Mouse (Mus musculus): Measurements from ENCODE around the gene Ppp2r2c. TPM values are rescaled to one million over a fixed set of nuclear protein-coding genes. Genes with fewer than 3 reads are reported as not detected.
A peak's percentile ranks its signal among the peaks of the same experiment; 100 is the strongest.

The Ppp2r2c gene
- polyA plus RNA-seq, 1 experiment from 2014 or later = 38.3 TPM

GRCm38 (mm10) chr5:36952311-36952710 lies 84.0 kb downstream of the Ppp2r2c start:
- Histone ChIP-seq H3K27ac (replicated peaks; ENCODE audit: low read depth, low read length) (no peak overlapping the region), H3K27me3 (ENCODE audit: control insufficient read depth, insufficient read depth, low read length) (no peaks in the 10 kb centered on the region), H3K4me2 (ENCODE audit: low read length) (no peak overlapping the region), H3K4me1 (ENCODE audit: control insufficient read depth, insufficient read depth, low read length) (no peaks in the 10 kb centered on the region), H3K9ac (replicated peaks; ENCODE audit: low read length) (no peak overlapping the region), H3K4me3 (replicated peaks; ENCODE audit: low read depth, low read length) (no peak overlapping the region), H3K9me3 (ENCODE audit: control insufficient read depth, low read length) (no peaks in the 10 kb centered on the region), H3K36me3 (ENCODE audit: control insufficient read depth, insufficient read depth, low read length) (no peaks in the 10 kb centered on the region)
- no peak for ATAC-seq (ENCODE audit: low FRiP score, low TSS enrichment)
- 93% methylated on average over 15 of the region's 15 CpGs for WGBS
- DNase-seq = no peak

GRCm38 (mm10) chr5:36955366-36955765 lies 87.1 kb downstream of the Ppp2r2c start:
- Histone ChIP-seq H3K9ac (replicated peaks; ENCODE audit: low read length) (no peak overlapping the region), H3K36me3 (ENCODE audit: control insufficient read depth, insufficient read depth, low read length) (no peaks in the 10 kb centered on the region), H3K27me3 (ENCODE audit: control insufficient read depth, insufficient read depth, low read length) (no peaks in the 10 kb centered on the region), H3K4me3 (replicated peaks; ENCODE audit: low read depth, low read length) (no peak overlapping the region), H3K4me2 (ENCODE audit: low read length) (no peak overlapping the region), H3K4me1 (ENCODE audit: control insufficient read depth, insufficient read depth, low read length) (peaks cover under 1% of the 10 kb centered on the region; the same call in 1 of the 2 replicates), H3K9me3 (ENCODE audit: control insufficient read depth, low read length) (no peaks in the 10 kb centered on the region), H3K27ac (replicated peaks; ENCODE audit: low read depth, low read length) (no peak overlapping the region)
- no peak for ATAC-seq (ENCODE audit: low FRiP score, low TSS enrichment)
- peak; percentile 56 for DNase-seq
- 30% methylated on average over 4 of the region's 4 CpGs for WGBS

GRCm38 (mm10) chr5:36958837-36959236 lies 90.5 kb downstream of the Ppp2r2c start:
- peaks cover 12% of the 10 kb centered on the region for H3K4me1 ChIP-seq (ENCODE audit: control insufficient read depth, insufficient read depth, low read length)
- no peak overlapping the region for H3K4me3 ChIP-seq (replicated peaks; ENCODE audit: low read depth, low read length)
- H3K4me2 ChIP-seq (ENCODE audit: low read length) = no peak overlapping the region
- DNase-seq = peak; percentile 79
- H3K27me3 ChIP-seq (ENCODE audit: control insufficient read depth, insufficient read depth, low read length) = no peaks in the 10 kb centered on the region
- 29% methylated on average over 5 of the region's 5 CpGs for WGBS
- no peaks in the 10 kb centered on the region for H3K9me3 ChIP-seq (ENCODE audit: control insufficient read depth, low read length)
- no peaks in the 10 kb centered on the region for H3K36me3 ChIP-seq (ENCODE audit: control insufficient read depth, insufficient read depth, low read length)
- ATAC-seq (ENCODE audit: low FRiP score, low TSS enrichment) = 0 out of 2 replicates have a peak, but pooled peaks have one; percentile 26
- no peak overlapping the region for H3K9ac ChIP-seq (replicated peaks; ENCODE audit: low read length)
- H3K27ac ChIP-seq (replicated peaks; ENCODE audit: low read depth, low read length) = no peak overlapping the region

GRCm38 (mm10) chr5:36960501-36960900 lies 92.2 kb downstream of the Ppp2r2c start:
- Histone ChIP-seq H3K4me3 (replicated peaks; ENCODE audit: low read depth, low read length) (no peak overlapping the region), H3K4me1 (ENCODE audit: control insufficient read depth, insufficient read depth, low read length) (peaks cover 12% of the 10 kb centered on the region), H3K9ac (replicated peaks; ENCODE audit: low read length) (no peak overlapping the region), H3K4me2 (ENCODE audit: low read length) (no peak overlapping the region), H3K27me3 (ENCODE audit: control insufficient read depth, insufficient read depth, low read length) (no peaks in the 10 kb centered on the region), H3K27ac (replicated peaks; ENCODE audit: low read depth, low read length) (peak overlapping the region; percentile 60), H3K9me3 (ENCODE audit: control insufficient read depth, low read length) (no peaks in the 10 kb centered on the region), H3K36me3 (ENCODE audit: control insufficient read depth, insufficient read depth, low read length) (no peaks in the 10 kb centered on the region)
- peak; percentile 53; the same call in 1 of the 2 replicates for ATAC-seq (ENCODE audit: low FRiP score, low TSS enrichment)
- 2% methylated on average over 5 of the region's 5 CpGs for WGBS
- peak; percentile 87 for DNase-seq

GRCm38 (mm10) chr5:36971587-36971986 lies 103.3 kb downstream of the Ppp2r2c start:
- Histone ChIP-seq H3K36me3 (ENCODE audit: control insufficient read depth, insufficient read depth, low read length) (peaks cover 22% of the 10 kb centered on the region), H3K4me1 (ENCODE audit: control insufficient read depth, insufficient read depth, low read length) (no peaks in the 10 kb centered on the region), H3K4me2 (ENCODE audit: low read length) (no peak overlapping the region), H3K27ac (replicated peaks; ENCODE audit: low read depth, low read length) (no peak overlapping the region), H3K4me3 (replicated peaks; ENCODE audit: low read depth, low read length) (no peak overlapping the region), H3K9ac (replicated peaks; ENCODE audit: low read length) (no peak overlapping the region), H3K9me3 (ENCODE audit: control insufficient read depth, low read length) (no peaks in the 10 kb centered on the region), H3K27me3 (ENCODE audit: control insufficient read depth, insufficient read depth, low read length) (no peaks in the 10 kb centered on the region)
- 91% methylated on average over 8 of the region's 8 CpGs for WGBS
- DNase-seq = no peak
- no peak for ATAC-seq (ENCODE audit: low FRiP score, low TSS enrichment)

- H3K4me1 ChIP-seq (ENCODE audit: control insufficient read depth, insufficient read depth, low read length) = no peaks in the 10 kb centered on the region
- no peaks in the 10 kb centered on the region for H3K27me3 ChIP-seq (ENCODE audit: control insufficient read depth, insufficient read depth, low read length)
- no peak overlapping the region for H3K4me3 ChIP-seq (replicated peaks; ENCODE audit: low read depth, low read length)
- H3K4me2 ChIP-seq (ENCODE audit: low read length) = no peak overlapping the region
- no peak for ATAC-seq (ENCODE audit: low FRiP score, low TSS enrichment)
- H3K36me3 ChIP-seq (ENCODE audit: control insufficient read depth, insufficient read depth, low read length) = peaks cover 8% of the 10 kb centered on the region
- no peak overlapping the region for H3K9ac ChIP-seq (replicated peaks; ENCODE audit: low read length)
- no peak overlapping the region for H3K27ac ChIP-seq (replicated peaks; ENCODE audit: low read depth, low read length)
- no peaks in the 10 kb centered on the region for H3K9me3 ChIP-seq (ENCODE audit: control insufficient read depth, low read length)
- 67% methylated on average over 13 of the region's 13 CpGs for WGBS
- DNase-seq = no peak
Observed at GRCm38 (mm10) chr5:36975336-36975735, 107.0 kb downstream of the Ppp2r2c start.

- H3K9me3 ChIP-seq (ENCODE audit: control insufficient read depth, low read length) = no peaks in the 10 kb centered on the region
- H3K36me3 ChIP-seq (ENCODE audit: control insufficient read depth, insufficient read depth, low read length) = no peaks in the 10 kb centered on the region
- 56% methylated on average over 9 of the region's 9 CpGs for WGBS
- H3K27me3 ChIP-seq (ENCODE audit: control insufficient read depth, insufficient read depth, low read length) = no peaks in the 10 kb centered on the region
- H3K4me1 ChIP-seq (ENCODE audit: control insufficient read depth, insufficient read depth, low read length) = no peaks in the 10 kb centered on the region
- H3K4me3 ChIP-seq (replicated peaks; ENCODE audit: low read depth, low read length) = no peak overlapping the region
- H3K27ac ChIP-seq (replicated peaks; ENCODE audit: low read depth, low read length) = no peak overlapping the region
- no peak for ATAC-seq (ENCODE audit: low FRiP score, low TSS enrichment)
- no peak for DNase-seq
- H3K4me2 ChIP-seq (ENCODE audit: low read length) = no peak overlapping the region
- no peak overlapping the region for H3K9ac ChIP-seq (replicated peaks; ENCODE audit: low read length)
Observed at GRCm38 (mm10) chr5:36977809-36978208, 109.5 kb downstream of the Ppp2r2c start.

- DNase-seq (no peak), ATAC-seq (ENCODE audit: low FRiP score, low TSS enrichment) (no peak)
- H3K4me3 ChIP-seq (replicated peaks; ENCODE audit: low read depth, low read length) = no peak overlapping the region
- no peak overlapping the region for H3K9ac ChIP-seq (replicated peaks; ENCODE audit: low read length)
- no peaks in the 10 kb centered on the region for H3K4me1 ChIP-seq (ENCODE audit: control insufficient read depth, insufficient read depth, low read length)
- no peak overlapping the region for H3K27ac ChIP-seq (replicated peaks; ENCODE audit: low read depth, low read length)
- no peak overlapping the region for H3K4me2 ChIP-seq (ENCODE audit: low read length)
- H3K9me3 ChIP-seq (ENCODE audit: control insufficient read depth, low read length) = no peaks in the 10 kb centered on the region
- H3K27me3 ChIP-seq (ENCODE audit: control insufficient read depth, insufficient read depth, low read length) = no peaks in the 10 kb centered on the region
- WGBS = 83% methylated on average over 8 of the region's 8 CpGs
- H3K36me3 ChIP-seq (ENCODE audit: control insufficient read depth, insufficient read depth, low read length) = no peaks in the 10 kb centered on the region
Observed at GRCm38 (mm10) chr5:36979001-36979400, 110.7 kb downstream of the Ppp2r2c start.

- Histone ChIP-seq H3K4me1 (ENCODE audit: control insufficient read depth, insufficient read depth, low read length) (no peaks in the 10 kb centered on the region), H3K27ac (replicated peaks; ENCODE audit: low read depth, low read length) (no peak overlapping the region), H3K4me3 (replicated peaks; ENCODE audit: low read depth, low read length) (no peak overlapping the region), H3K9ac (replicated peaks; ENCODE audit: low read length) (no peak overlapping the region), H3K36me3 (ENCODE audit: control insufficient read depth, insufficient read depth, low read length) (no peaks in the 10 kb centered on the region), H3K9me3 (ENCODE audit: control insufficient read depth, low read length) (no peaks in the 10 kb centered on the region), H3K4me2 (ENCODE audit: low read length) (no peak overlapping the region), H3K27me3 (ENCODE audit: control insufficient read depth, insufficient read depth, low read length) (no peaks in the 10 kb centered on the region)
- WGBS = 91% methylated on average over 7 of the region's 7 CpGs
- DNase-seq (no peak), ATAC-seq (ENCODE audit: low FRiP score, low TSS enrichment) (no peak)
Observed at GRCm38 (mm10) chr5:36979631-36980030, 111.3 kb downstream of the Ppp2r2c start.
